Mouse (Mus musculus) liver, embryonic 14.5 days (tissue): Measurements from ENCODE around the gene Cox17.

Experiments
- CTCF ChIP-seq: IDR thresholded peaks from 2 replicates; pipeline ENCODE4 v1.5.1; 2016; ENCODE audit warnings: antibody characterized with exemption, low read depth, control low read depth
- EP300 ChIP-seq: IDR thresholded peaks from 2 replicates; pipeline ENCODE4 v1.6.1; 2016; ENCODE audit warnings: antibody characterized with exemption, low read depth

DNA sequence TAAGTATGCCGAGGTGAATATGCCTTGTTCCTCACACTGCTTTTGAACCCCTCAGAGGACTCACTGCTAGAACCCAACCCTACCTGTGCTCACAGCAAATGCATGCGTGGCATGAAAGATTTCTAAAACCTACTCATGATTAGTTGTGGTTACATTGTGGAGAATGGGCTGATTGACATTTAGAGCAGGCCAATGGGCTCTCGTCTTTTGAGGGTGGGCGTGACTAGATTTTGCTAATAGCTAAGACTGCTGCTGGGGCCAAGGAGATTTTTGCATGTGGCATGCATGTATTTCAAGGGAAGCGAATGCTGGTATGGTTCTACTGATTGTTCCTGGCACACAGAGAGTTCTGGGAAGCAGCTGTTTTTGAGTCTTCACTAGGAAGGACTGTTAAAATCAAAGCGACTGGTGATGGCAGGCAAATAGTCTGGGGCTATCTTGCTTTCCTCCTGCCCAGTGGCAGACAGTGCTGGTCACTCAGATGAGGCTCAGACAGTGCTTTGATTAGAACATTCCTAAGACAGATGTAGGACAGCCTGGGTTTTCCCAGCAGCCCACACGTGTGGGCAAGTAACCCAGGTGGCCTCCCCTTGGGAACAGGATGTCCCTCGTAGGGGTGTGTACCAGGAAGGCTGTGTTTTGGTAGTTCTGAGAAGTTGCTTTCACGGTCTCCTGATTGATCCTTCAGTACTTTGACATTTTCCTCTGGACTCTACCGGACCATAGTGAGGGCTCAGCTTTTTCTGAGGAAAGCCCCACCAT lies 27.8 kb downstream of the Cox17 start:
- TF ChIP-seq CTCF: no peak
- TF ChIP-seq EP300: no peak
